Mouse (Mus musculus) liver, embryonic 13.5 days (tissue): Measurements from ENCODE around the gene Tmod4. TPM values are rescaled to one million over a fixed set of nuclear protein-coding genes. Genes with fewer than 3 reads are reported as not detected.

Experiments
- ATAC-seq: fragments of 200-750 bp; cut with Nextera tagmentation; 2 replicates; pipeline ENCODE4 v1.8.0; 2017; ENCODE audit warnings: low read depth, mild to moderate bottlenecking, moderate number of reproducible peaks, moderate library complexity
- DNase-seq: peaks from one replicate; pipeline ENCODE4 v3.0.0; 2022
- H3K27ac ChIP-seq: fragments of 300-500 bp; sonication (generic); 2 replicates; pipeline ENCODE4 v1.5.1; 2015; ENCODE audit warnings: moderate library complexity, mild to moderate bottlenecking, inconsistent platforms
- H3K27me3 ChIP-seq: fragments of 300-500 bp; sonication (generic); 2 replicates; pipeline ENCODE4 v1.6.1; 2015; ENCODE audit warnings: mild to moderate bottlenecking, inconsistent platforms
- H3K36me3 ChIP-seq: fragments of 300-500 bp; sonication (generic); 2 replicates; pipeline ENCODE4 v1.6.1; 2015; ENCODE audit warnings: mild to moderate bottlenecking, inconsistent platforms
- H3K4me1 ChIP-seq: fragments of 300-500 bp; sonication (generic); replicated peaks from 2 replicates; pipeline ENCODE4 v1.6.1; 2015; ENCODE audit warnings: inconsistent platforms
- H3K4me2 ChIP-seq: fragments of 300-500 bp; sonication (generic); 2 replicates; pipeline ENCODE4 v1.6.1; 2015; ENCODE audit warnings: inconsistent platforms, mild to moderate bottlenecking, moderate library complexity
- H3K4me3 ChIP-seq: fragments of 300-500 bp; sonication (generic); replicated peaks from 2 replicates; pipeline ENCODE4 v1.5.1; 2015; ENCODE audit warnings: mild to moderate bottlenecking, inconsistent platforms
- H3K9ac ChIP-seq: fragments of 300-500 bp; sonication (generic); 2 replicates; pipeline ENCODE4 v1.6.1; 2015; ENCODE audit warnings: mild to moderate bottlenecking, inconsistent platforms
- H3K9me3 ChIP-seq: fragments of 300-500 bp; sonication (generic); replicated peaks from 2 replicates; pipeline ENCODE4 v1.6.1; 2016; ENCODE audit warnings: inconsistent platforms
- WGBS: fragments of 180-500 bp; shearing (Covaris S2); methylation state at CpG from one replicate; pipeline ENCODE4 v1.1.7; 2015; ENCODE audit not compliant: insufficient replicate concordance; 5-methylcytosine and 5-hydroxymethylcytosine counted together
- polyA plus RNA-seq: library from polyadenylated mRNA; unstranded; fragments of >200 nt; fragmentation: Nextera tagmentation; extraction: Ambion mirVana; gene quantifications from 2 replicates; pipeline ENCODE4 v1.2.1, GENCODE M21; 2015

The Tmod4 gene
- polyA plus RNA-seq, 1 experiment from 2014 or later = 0.17 TPM

GRCm38 (mm10) chr3:95139586-95140288, 15.5 kb downstream of the Tmod4 start:
- ATAC-seq = 0 out of 2 replicates have a peak, but pooled peaks have one; percentile 19

GRCm38 (mm10) chr3:95140289-95140595, 16.0 kb downstream of the Tmod4 start:
- Histone ChIP-seq H3K9me3 (no peaks in the 10 kb centered on the region), H3K27me3 (no peaks in the 10 kb centered on the region), H3K9ac (no peak overlapping the region), H3K27ac (peak overlapping the region; percentile 18; the same call in 1 of the 2 replicates), H3K4me3 (no peak overlapping the region), H3K4me1 (peaks cover 41% of the 10 kb centered on the region), H3K4me2 (peak overlapping the region; percentile 34; the same call in 1 of the 2 replicates), H3K36me3 (peaks cover 17% of the 10 kb centered on the region)
- ATAC-seq = no peak
- no peak for DNase-seq
- 65% methylated on average over 18 of the region's 18 CpGs for WGBS

More at GRCm38 (mm10) chr3:95139586-95140288, 15.5 kb downstream of the Tmod4 start:
- Histone ChIP-seq H3K4me3 (no peak overlapping the region), H3K36me3 (peaks cover 17% of the 10 kb centered on the region), H3K4me1 (peaks cover 46% of the 10 kb centered on the region), H3K4me2 (peak overlapping the region; percentile 34), H3K9me3 (no peaks in the 10 kb centered on the region), H3K27me3 (no peaks in the 10 kb centered on the region), H3K9ac (no peak overlapping the region), H3K27ac (no peak overlapping the region; the same call in 1 of the 2 replicates)
- 58% methylated on average over 25 of the region's 25 CpGs for WGBS
- no peak for DNase-seq

- no peaks in the 10 kb centered on the region for H3K9me3 ChIP-seq
- peak overlapping the region; percentile 40 for H3K27ac ChIP-seq
- peaks cover 35% of the 10 kb centered on the region for H3K4me1 ChIP-seq
- ATAC-seq (no peak), DNase-seq (no peak)
- H3K9ac ChIP-seq = no peak overlapping the region
- H3K4me3 ChIP-seq = 0 out of 2 replicates have a peak overlapping the region, but pooled peaks have one; percentile 27
- peak overlapping the region; percentile 34; the same call in 1 of the 2 replicates for H3K4me2 ChIP-seq
- 87% methylated on average over 6 of the region's 6 CpGs for WGBS
- H3K27me3 ChIP-seq = no peaks in the 10 kb centered on the region
- H3K36me3 ChIP-seq = peaks cover 17% of the 10 kb centered on the region
Observed at GRCm38 (mm10) chr3:95140795-95141194, 16.5 kb downstream of the Tmod4 start.

GRCm38 (mm10) chr3:95141474-95141873, 17.2 kb downstream of the Tmod4 start:
- ATAC-seq (no peak; the same call in 1 of the 2 replicates), DNase-seq (no peak)
- no peak overlapping the region for H3K9ac ChIP-seq
- H3K9me3 ChIP-seq = no peaks in the 10 kb centered on the region
- H3K4me3 ChIP-seq = peak overlapping the region; percentile 27
- peaks cover 17% of the 10 kb centered on the region for H3K36me3 ChIP-seq
- H3K27ac ChIP-seq = peak overlapping the region; percentile 40
- H3K4me1 ChIP-seq = peaks cover 29% of the 10 kb centered on the region
- WGBS = 42% methylated on average over 9 of the region's 9 CpGs
- H3K27me3 ChIP-seq = no peaks in the 10 kb centered on the region
- peak overlapping the region; percentile 47 for H3K4me2 ChIP-seq

- Histone ChIP-seq H3K27ac (peak within 1 kb of the TSS; percentile 40), H3K4me3 (peak within 1 kb of the TSS; percentile 27), H3K27me3 (no peaks in the 10 kb centered on the region), H3K9me3 (no peaks in the 10 kb centered on the region), H3K9ac (peak within 1 kb of the TSS; percentile 26; the same call in 1 of the 2 replicates), H3K4me2 (peak within 1 kb of the TSS; percentile 47), H3K4me1 (peaks cover 24% of the 10 kb centered on the region), H3K36me3 (peaks cover 17% of the 10 kb centered on the region)
- 47% methylated on average over 10 of the region's 10 CpGs for WGBS
- peak; percentile 22 for DNase-seq
- peak; percentile 74 for ATAC-seq
Observed at GRCm38 (mm10) chr3:95141952-95142616, 17.8 kb downstream of the Tmod4 start, which contains the start of gene Tnfaip8l2. TSS of gene Tnfaip8l2 (minus strand) at chr3:95142360.

- H3K36me3 ChIP-seq = peaks cover 17% of the 10 kb centered on the region
- H3K4me3 ChIP-seq = peak overlapping the region; percentile 27; the same call in 1 of the 2 replicates
- H3K9me3 ChIP-seq = no peaks in the 10 kb centered on the region
- H3K27ac ChIP-seq = no peak overlapping the region
- peak overlapping the region; percentile 47 for H3K4me2 ChIP-seq
- 9% methylated on average over 5 of the region's 5 CpGs for WGBS
- no peak overlapping the region for H3K9ac ChIP-seq
- H3K27me3 ChIP-seq = no peaks in the 10 kb centered on the region
- H3K4me1 ChIP-seq = peaks cover 24% of the 10 kb centered on the region
- ATAC-seq (peak; percentile 72), DNase-seq (peak; percentile 73)
Observed at GRCm38 (mm10) chr3:95142617-95143011, 18.3 kb downstream of the Tmod4 start.

- no peak overlapping the region for H3K27ac ChIP-seq
- no peaks in the 10 kb centered on the region for H3K36me3 ChIP-seq
- ATAC-seq (no peak), DNase-seq (no peak)
- H3K9ac ChIP-seq = no peak overlapping the region
- H3K9me3 ChIP-seq = no peaks in the 10 kb centered on the region
- H3K4me1 ChIP-seq = no peaks in the 10 kb centered on the region
- WGBS = 54% methylated on average over 3 of the region's 3 CpGs
- H3K27me3 ChIP-seq = no peaks in the 10 kb centered on the region
- H3K4me3 ChIP-seq = no peak overlapping the region
- no peak overlapping the region for H3K4me2 ChIP-seq
Observed at GRCm38 (mm10) chr3:95147924-95148323, 23.6 kb downstream of the Tmod4 start.

GRCm38 (mm10) chr3:95153874-95154273, 29.6 kb downstream of the Tmod4 start:
- ATAC-seq = 0 out of 2 replicates have a peak, but pooled peaks have one; percentile 36
- Histone ChIP-seq H3K9me3 (no peaks in the 10 kb centered on the region), H3K27me3 (peaks cover 2% of the 10 kb centered on the region), H3K4me3 (no peak overlapping the region), H3K36me3 (no peaks in the 10 kb centered on the region), H3K9ac (no peak overlapping the region), H3K4me1 (no peaks in the 10 kb centered on the region), H3K27ac (no peak overlapping the region), H3K4me2 (no peak overlapping the region)
- DNase-seq = peak; percentile 51
- WGBS = 31% methylated on average over 4 of the region's 4 CpGs

GRCm38 (mm10) chr3:95159511-95159986, 35.3 kb downstream of the Tmod4 start:
- 9% methylated on average over 8 of the region's 8 CpGs for WGBS
- peaks cover 52% of the 10 kb centered on the region for H3K27me3 ChIP-seq
- no peak overlapping the region for H3K27ac ChIP-seq
- no peaks in the 10 kb centered on the region for H3K36me3 ChIP-seq
- ATAC-seq = no peak
- peak overlapping the region; percentile 95 for H3K4me2 ChIP-seq
- H3K9ac ChIP-seq = peak overlapping the region; percentile 63
- peak overlapping the region; percentile 68 for H3K4me3 ChIP-seq
- H3K4me1 ChIP-seq = peaks cover 28% of the 10 kb centered on the region
- no peak for DNase-seq
- H3K9me3 ChIP-seq = no peaks in the 10 kb centered on the region

- Histone ChIP-seq H3K4me1 (peaks cover 32% of the 10 kb centered on the region), H3K9me3 (no peaks in the 10 kb centered on the region), H3K9ac (peak within 1 kb of the TSS; percentile 67), H3K27ac (no peak within 1 kb of the TSS), H3K4me2 (peak within 1 kb of the TSS; percentile 95), H3K27me3 (peaks cover 54% of the 10 kb centered on the region), H3K36me3 (no peaks in the 10 kb centered on the region), H3K4me3 (peak within 1 kb of the TSS; percentile 68)
- under 1% methylated on average over 66 of the region's 66 CpGs for WGBS
- DNase-seq = peak; percentile 83
- ATAC-seq = peak; percentile 98
Observed at GRCm38 (mm10) chr3:95159987-95160963, 36.0 kb downstream of the Tmod4 start, which contains the start of gene Sema6c. TSS of gene Sema6c (plus strand) at chr3:95160457.
